Mouse (Mus musculus): ENCODE data around the gene Nwd1.
"Not testable (repeated sequence)": the region's sequence is repeated elsewhere in the genome, so short reads cannot be mapped to it uniquely, and the experiment has no call there.

The Nwd1 gene

GRCm38 (mm10) chr8:72646060-72646767 lies at the start of gene Nwd1:
Nwd1 (plus strand) TSS chr8:72646711.
- DNase-seq (ENCODE audit: low spot score in 2 of 2): peak; percentile 83 to 89

DNA sequence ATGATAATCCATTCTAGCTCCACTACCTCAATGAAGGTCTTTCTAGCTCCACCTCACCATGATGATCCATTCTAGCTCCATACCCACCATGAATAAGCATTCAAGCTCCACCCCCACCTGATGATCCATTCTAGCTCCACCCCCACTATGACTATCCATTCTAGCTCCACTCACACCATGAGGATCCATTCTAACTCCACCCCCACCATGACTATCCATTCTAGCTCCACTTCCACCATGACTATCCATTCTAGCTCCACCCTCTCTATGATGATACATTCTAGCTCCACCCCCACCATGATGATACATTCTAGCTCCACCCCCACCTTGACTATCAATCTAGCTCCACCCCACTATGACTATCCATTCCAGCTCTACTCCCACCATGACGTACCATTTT lies 3.6 kb upstream of the Nwd1 start:
- no peak for DNase-seq (ENCODE audit: low spot score in 2 of 2)

DNA sequence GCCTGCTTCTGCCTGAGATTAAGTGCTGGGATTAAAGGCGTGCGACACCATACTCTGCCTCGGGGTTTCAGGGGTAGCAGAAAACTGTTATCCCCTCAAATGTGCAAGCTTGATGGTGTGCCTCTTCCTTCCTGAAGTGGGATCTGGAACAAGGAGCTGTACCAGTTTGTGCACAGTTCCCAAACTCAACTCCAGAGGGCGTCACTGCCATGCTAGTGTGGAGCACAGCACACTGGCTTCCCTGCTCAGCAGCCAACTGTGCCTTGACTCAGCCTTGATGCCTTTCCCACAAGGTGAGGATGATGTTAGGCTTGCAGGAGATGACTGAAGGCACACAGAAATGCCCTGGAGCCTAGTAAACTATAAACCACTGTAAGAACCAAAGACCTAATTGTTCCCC lies 1.9 kb upstream of the Nwd1 start:
- DNase-seq (ENCODE audit: low spot score in 2 of 2): peak; percentile 31 to 65

GRCm38 (mm10) chr8:72646768-72647143 lies 245 bp downstream of the Nwd1 start:
- DNase-seq (ENCODE audit: low spot score in 2 of 2): no peak

- DNase-seq (ENCODE audit: low spot score in 2 of 2): no peak
Observed at GRCm38 (mm10) chr8:72650697-72651096, 4.2 kb downstream of the Nwd1 start.

DNA sequence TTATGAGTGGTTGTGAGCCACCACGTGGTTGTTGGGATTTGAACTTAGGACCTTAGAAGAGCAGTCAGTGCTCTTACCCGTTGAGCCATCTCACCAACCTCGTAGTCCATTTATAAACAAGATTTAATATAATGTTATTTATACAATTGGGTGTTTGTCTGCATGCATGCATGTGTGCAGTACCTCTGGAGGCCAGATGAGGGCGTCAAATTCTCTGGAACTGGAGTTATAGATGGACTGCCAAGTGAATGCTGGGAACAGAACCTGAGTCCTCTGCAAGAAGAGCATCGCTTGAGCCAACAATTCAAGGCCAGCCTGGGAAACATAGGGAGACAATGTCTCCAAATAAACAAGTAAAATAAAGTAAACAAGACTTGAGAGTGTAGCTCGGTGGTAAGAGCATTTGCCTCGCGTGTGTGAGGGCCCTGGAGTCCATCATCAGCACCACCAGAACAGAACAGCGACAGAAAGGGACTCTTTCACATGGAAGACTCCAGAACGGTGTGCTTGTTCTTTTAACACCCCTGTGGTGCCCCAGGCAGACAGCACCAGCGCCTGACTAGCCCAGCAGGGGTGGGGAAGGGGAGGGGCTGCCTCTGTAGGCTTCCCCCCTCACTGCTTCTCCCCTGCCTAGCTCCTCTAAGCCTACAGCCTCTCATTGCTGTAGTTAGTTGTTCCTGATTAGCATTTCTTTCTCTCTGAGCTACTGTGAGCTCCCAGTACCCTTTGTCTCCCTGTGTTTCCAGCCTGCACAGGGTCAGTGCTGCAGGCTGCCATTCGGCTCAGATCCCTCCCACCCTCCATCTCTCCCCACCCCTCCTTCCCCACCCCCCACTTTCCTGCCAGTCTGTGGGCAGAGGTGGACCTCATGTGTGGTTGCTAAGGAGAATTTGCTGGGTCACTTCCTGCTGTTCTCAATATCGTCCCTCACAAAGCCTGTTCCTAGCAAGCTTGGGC lies 8.3 kb downstream of the Nwd1 start:
- DNase-seq (ENCODE audit: low spot score in 2 of 2): peak; percentile 25 to 27

DNA sequence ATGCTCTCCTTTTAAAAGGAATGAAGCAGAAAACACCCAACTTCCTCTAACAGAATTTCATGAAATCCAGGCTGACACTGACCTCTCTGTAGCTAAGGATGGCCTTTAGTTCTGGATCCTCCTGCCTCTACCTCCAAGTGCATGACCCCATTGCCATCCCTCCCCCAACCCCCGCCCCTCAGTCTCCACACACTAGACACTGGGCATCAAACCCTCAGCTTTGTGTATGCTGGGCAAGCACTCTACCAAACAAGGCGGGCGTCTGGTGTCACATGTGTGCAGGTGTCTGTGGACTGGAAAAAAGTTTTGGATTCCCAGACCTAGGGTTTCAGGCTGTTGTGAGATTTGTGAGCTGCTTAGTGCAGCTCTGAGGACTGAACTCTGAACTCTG lies 9.0 kb downstream of the Nwd1 start:
- DNase-seq (ENCODE audit: low spot score in 2 of 2): no peak

DNA sequence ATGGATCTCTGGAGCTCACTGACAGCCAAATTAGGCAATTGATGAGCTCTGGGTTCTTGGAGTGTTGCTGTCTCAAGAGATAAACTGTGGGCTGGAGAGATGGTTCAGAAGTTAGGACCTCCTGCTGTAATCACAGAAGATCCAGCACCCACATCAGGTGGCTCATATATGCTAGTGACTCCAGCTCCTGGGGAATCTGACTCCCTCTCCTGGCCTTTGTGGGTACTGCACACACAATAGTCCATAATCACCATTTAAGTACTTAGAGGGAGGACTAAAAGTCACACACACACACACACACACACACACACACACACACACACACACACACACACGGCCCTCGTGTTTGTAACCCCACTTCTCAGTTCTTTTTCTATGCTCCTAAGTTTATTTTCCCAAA lies 13.5 kb downstream of the Nwd1 start:
- DNase-seq (ENCODE audit: low spot score in 2 of 2): no peak

GRCm38 (mm10) chr8:72664107-72664652 lies 17.7 kb downstream of the Nwd1 start:
- DNase-seq (ENCODE audit: low spot score in 2 of 2): no peak

GRCm38 (mm10) chr8:72664757-72665156 lies 18.2 kb downstream of the Nwd1 start:
- DNase-seq (ENCODE audit: low spot score in 2 of 2): no peak

GRCm38 (mm10) chr8:72665405-72665804 lies 18.9 kb downstream of the Nwd1 start:
- DNase-seq (ENCODE audit: low spot score in 2 of 2): no peak

GRCm38 (mm10) chr8:72668925-72669324 lies 22.4 kb downstream of the Nwd1 start:
- DNase-seq (ENCODE audit: low spot score in 2 of 2): no peak

DNA sequence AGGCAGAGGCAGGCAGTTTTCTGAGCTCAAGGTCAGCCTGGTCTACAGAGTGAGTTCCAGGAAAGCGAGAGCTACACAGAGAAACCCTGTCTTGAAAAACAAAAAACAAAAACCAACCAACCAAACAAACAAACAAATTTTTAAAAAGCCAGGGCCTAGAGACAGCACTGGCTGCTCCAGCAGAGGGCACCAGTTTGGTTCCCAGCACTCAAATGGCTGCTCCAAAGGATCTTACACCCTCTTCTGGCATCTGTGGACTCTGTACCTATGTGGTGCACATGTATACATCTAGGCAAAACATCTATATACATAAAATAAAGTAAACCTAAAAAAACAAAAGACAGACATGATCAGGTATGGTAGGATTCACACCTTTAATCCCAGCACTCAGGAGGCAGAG lies 26.3 kb downstream of the Nwd1 start:
- DNase-seq (ENCODE audit: low spot score in 2 of 2): no peak

DNA sequence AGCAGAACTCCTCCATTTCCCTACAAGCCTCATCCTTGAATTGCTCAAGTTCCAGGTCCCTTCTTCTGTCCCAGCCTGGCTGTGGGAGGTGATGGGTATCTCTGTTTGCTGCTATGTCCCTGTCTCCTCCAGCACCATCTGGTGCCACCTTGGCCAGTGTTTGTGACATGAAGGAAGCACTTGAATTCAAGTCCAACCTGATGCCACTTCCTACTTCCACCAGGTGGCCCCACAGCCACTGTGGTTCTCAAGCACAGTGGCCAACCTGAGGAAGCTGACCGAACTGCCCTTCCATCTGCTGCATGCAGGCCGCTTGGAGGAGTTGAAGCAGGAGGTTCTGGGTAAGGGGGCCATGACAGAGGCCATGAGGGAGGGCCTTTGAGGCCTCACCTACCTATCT lies 27.7 kb downstream of the Nwd1 start:
- DNase-seq (ENCODE audit: low spot score in 2 of 2): no peak

- DNase-seq (ENCODE audit: low spot score in 2 of 2): no peak
Observed at GRCm38 (mm10) chr8:72676436-72676835, 29.9 kb downstream of the Nwd1 start.

GRCm38 (mm10) chr8:72676844-72677243 lies 30.3 kb downstream of the Nwd1 start:
- not testable (repeated sequence) for DNase-seq (ENCODE audit: low spot score in 2 of 2)

- no peak for DNase-seq (ENCODE audit: low spot score in 2 of 2)
Observed at GRCm38 (mm10) chr8:72677331-72677730, 30.8 kb downstream of the Nwd1 start.

- DNase-seq (ENCODE audit: low spot score in 2 of 2): peak; percentile 55 to 62
Observed at GRCm38 (mm10) chr8:72680133-72680532, 33.6 kb downstream of the Nwd1 start.

DNA sequence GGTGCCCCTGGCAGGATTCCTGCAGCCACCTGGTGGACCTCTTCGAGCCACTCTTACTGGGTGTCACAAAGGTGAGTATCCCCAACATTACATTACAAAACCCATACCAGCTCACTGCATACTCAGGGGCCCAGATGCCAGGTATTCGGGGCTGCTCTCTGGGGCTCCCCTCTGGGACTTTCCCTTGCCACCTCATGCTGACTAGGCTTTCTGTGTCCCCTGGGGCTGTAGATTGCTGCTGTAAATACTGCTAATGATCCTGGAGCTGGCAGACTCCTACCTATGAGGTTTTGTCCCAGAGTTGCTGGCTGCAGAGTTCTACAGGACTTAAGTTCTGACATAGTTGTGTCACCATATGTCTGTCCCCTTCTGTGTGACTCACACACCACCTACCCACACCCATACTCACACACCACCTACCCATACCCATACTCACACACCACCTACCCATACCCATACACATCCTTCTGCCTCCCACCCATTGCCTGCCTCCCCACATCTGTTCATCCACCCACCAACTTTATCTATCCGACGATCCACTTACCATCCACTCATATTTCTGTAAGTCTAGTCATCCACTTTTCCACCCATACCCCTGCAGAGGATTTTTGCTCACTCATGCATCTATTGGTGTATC lies 35.7 kb downstream of the Nwd1 start:
- peak; percentile 19 to 22 for DNase-seq (ENCODE audit: low spot score in 2 of 2)

DNA sequence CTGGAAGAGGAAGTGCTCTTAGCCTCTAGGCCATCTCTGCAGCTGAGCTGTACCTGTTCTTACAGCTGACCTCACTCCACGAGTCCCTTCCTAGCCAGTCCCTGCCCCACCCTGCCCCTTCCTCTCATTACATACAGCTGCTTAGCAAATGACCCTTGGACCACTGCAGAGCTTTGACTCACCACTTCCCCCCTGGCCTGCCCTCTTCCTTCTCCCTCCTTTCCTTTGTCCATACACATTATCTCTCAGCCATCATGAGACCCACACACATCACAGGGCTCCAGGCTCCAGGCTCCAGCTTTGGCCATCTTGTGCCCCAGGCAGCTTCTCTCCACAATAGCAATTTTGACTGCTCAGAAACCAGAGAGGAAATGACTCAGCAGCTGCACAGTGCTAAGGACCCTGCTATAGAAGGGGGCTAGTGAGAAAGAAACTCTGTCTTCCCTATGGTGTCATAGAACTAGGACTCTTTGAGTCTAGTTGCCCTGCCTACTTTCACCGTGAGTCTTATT lies 36.6 kb downstream of the Nwd1 start:
- no peak for DNase-seq (ENCODE audit: low spot score in 2 of 2)

DNA sequence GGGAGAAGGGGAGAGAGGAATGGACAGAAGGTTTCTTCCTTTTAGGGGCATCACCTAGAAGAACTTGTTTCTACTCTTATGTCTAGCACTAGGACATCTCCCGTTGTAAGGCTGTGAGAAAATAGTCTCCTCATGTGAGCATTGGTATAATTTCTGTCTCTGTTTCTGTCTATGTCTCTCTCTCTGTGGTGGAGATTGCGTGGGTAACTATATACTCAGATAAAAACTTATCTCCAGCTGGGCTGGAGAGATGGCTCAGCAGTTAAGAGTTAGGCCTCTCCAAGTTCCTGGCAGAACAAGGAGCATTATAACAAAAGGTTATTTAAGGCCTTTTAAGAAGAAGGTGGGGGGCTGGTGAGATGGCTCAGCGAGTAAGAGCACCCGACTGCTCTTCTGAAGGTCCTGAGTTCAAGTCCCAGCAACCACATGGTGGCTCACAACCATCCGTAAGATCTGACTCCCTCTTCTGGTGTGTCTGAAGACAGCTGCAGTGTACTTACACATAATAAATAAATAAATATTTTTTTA lies 37.1 kb downstream of the Nwd1 start:
- not testable (repeated sequence) for DNase-seq (ENCODE audit: low spot score in 2 of 2)

Data from right cerebral cortex, postnatal 36 days (tissue).